ENCODE assay signal across 23 mouse cellular contexts in genomic region chr8:78342151-78342550, GRCm38 (mm10).
"Had no signal": no experiment of that assay in that cellular context is flagged by ENCODE, and none has a peak within 500 bp of the region (broad histone marks: within the 10 kb centered on the region; RNA-seq: fewer than 3 reads in every experiment).

No protein-coding gene starts in this region.

- H3K27ac ChIP-seq: gastrocnemius, adult 2 months; heart, embryonic 10.5 days; hindbrain, embryonic 10.5 days; hindbrain, embryonic 12.5 days; intestine, embryonic 15.5 days; left cerebral cortex, adult 2 months; limb, embryonic 10.5 days; limb, embryonic 12.5 days had no signal

- H3K27me3 ChIP-seq: heart, embryonic 12.5 days; hindbrain, embryonic 12.5 days; intestine, embryonic 15.5 days; limb, embryonic 12.5 days had no signal

- H3K9me3 ChIP-seq: heart, embryonic 10.5 days; heart, embryonic 12.5 days; hindbrain, embryonic 10.5 days; hindbrain, embryonic 12.5 days; intestine, embryonic 15.5 days; limb, embryonic 10.5 days; limb, embryonic 12.5 days had no signal

- H3K4me1 ChIP-seq: heart, embryonic 10.5 days; intestine, embryonic 15.5 days had no signal

- H3K9ac ChIP-seq: heart, embryonic 12.5 days; hindbrain, embryonic 12.5 days; intestine, embryonic 15.5 days; limb, embryonic 12.5 days had no signal

- H3K4me3 ChIP-seq: gastrocnemius, adult 2 months; heart, embryonic 10.5 days; heart, embryonic 12.5 days; hindbrain, embryonic 10.5 days; hindbrain, embryonic 12.5 days; intestine, embryonic 15.5 days; layer of hippocampus, adult 2 months; left cerebral cortex, adult 2 months; limb, embryonic 10.5 days; limb, embryonic 12.5 days had no signal

- H3K36me3 ChIP-seq: heart, embryonic 10.5 days; heart, embryonic 12.5 days; hindbrain, embryonic 10.5 days; hindbrain, embryonic 12.5 days; intestine, embryonic 15.5 days; limb, embryonic 10.5 days; limb, embryonic 12.5 days had no signal

- ATAC-seq: forebrain, embryonic 16.5 days; hindbrain, embryonic 16.5 days; inflammation-experienced regulatory T-cells, adult 6 months; intestine, embryonic 15.5 days; intestine, postnatal 0 days had no signal

- DNase-seq: gastrocnemius, adult 2 months; gastrocnemius, postnatal 10 days; gastrocnemius, postnatal 25 days; heart, postnatal 10 days; heart, postnatal 4 days; kidney, adult 18-20 months; kidney, adult 8-10 months; kidney, postnatal 10 days; kidney, postnatal 25 days; kidney, postnatal 4 days had no signal

- H3K4me2 ChIP-seq: heart, embryonic 12.5 days; hindbrain, embryonic 12.5 days; intestine, embryonic 15.5 days; limb, embryonic 12.5 days had no signal
